Mouse (Mus musculus): Measurements from ENCODE around the gene Slc38a9. TPM values are rescaled to one million over a fixed set of nuclear protein-coding genes. Genes with fewer than 3 reads are reported as not detected.

The Slc38a9 gene
- polyA plus RNA-seq, 1 experiment = 8.2 TPM

DNA sequence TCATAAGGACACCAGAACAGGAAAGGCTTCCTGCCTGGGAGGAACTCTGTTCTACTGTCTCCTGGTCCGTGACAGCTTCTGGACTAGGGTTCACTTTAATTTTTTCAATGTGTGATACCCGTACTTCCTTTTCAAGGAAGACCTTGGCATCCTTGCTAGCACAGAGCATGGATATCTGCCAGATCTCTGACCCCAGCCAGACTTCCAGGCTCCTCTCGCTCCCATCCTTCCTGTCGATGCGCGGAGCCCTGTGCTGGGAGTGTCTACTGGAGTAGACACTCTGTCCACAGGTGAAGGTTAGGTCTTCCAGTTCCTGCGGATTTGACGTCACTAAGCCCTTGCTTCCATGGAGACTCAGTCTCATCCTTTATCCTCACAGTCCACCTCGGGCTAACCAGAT is 93.0 kb downstream of the Slc38a9 start:
- H3K4me1 ChIP-seq (ENCODE audit: control insufficient read depth, insufficient read depth, low read length) = peaks cover 3% of the 10 kb centered on the region; the same call in 1 of the 2 replicates
- peak overlapping the region; percentile 96 for H3K27ac ChIP-seq (ENCODE audit: insufficient read depth, low read depth, low read length)
- no peaks in the 10 kb centered on the region for H3K27me3 ChIP-seq (replicated peaks; ENCODE audit: control insufficient read depth, insufficient read depth, low read length)
- 68% methylated on average over 9 of the region's 9 CpGs for WGBS
- no peaks in the 10 kb centered on the region for H3K36me3 ChIP-seq (ENCODE audit: control insufficient read depth, insufficient read depth, low read length)
- no peak for TF ChIP-seq CTCF (conservative IDR thresholded peaks at IDR 0.05; ENCODE audit: insufficient read depth, insufficient read length, low read depth, low read length)
- TF ChIP-seq POLR2A (IDR thresholded peaks at IDR 0.05; ENCODE audit: low read depth, low read length) = no peak
- no peak overlapping the region for H3K4me3 ChIP-seq (ENCODE audit: insufficient read depth, low read depth, low read length)
- DNase-seq = peak; percentile 91

DNA sequence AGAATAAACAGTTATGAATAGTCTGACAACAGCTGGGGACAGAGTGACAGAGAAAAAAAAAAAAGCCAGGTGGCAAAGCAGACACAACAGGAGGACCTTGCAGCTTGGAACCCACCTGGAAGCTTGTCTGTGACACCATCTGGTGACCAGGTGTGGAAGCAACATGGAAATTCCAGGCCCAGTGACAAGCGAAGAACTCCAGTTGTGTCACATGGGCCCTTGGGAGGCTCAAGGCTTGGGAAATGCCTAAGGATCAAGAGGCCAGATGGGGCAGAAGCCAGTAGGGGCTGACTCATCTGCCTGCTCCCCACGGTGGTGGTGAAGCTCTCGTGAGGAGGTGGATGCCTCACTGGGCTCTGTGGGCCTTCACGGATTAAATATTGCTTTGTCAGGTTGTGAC is 94.3 kb downstream of the Slc38a9 start:
- no peak for TF ChIP-seq POLR2A (IDR thresholded peaks at IDR 0.05; ENCODE audit: low read depth, low read length)
- TF ChIP-seq CTCF (conservative IDR thresholded peaks at IDR 0.05; ENCODE audit: insufficient read depth, insufficient read length, low read depth, low read length) = no peak
- Histone ChIP-seq H3K27ac (ENCODE audit: insufficient read depth, low read depth, low read length) (peak overlapping the region; percentile 41), H3K4me3 (ENCODE audit: insufficient read depth, low read depth, low read length) (no peak overlapping the region), H3K36me3 (ENCODE audit: control insufficient read depth, insufficient read depth, low read length) (no peaks in the 10 kb centered on the region), H3K4me1 (ENCODE audit: control insufficient read depth, insufficient read depth, low read length) (peaks cover 3% of the 10 kb centered on the region; the same call in 1 of the 2 replicates), H3K27me3 (replicated peaks; ENCODE audit: control insufficient read depth, insufficient read depth, low read length) (no peaks in the 10 kb centered on the region)
- WGBS = 62% methylated on average over 4 of the region's 4 CpGs
- peak; percentile 18 for DNase-seq

DNA sequence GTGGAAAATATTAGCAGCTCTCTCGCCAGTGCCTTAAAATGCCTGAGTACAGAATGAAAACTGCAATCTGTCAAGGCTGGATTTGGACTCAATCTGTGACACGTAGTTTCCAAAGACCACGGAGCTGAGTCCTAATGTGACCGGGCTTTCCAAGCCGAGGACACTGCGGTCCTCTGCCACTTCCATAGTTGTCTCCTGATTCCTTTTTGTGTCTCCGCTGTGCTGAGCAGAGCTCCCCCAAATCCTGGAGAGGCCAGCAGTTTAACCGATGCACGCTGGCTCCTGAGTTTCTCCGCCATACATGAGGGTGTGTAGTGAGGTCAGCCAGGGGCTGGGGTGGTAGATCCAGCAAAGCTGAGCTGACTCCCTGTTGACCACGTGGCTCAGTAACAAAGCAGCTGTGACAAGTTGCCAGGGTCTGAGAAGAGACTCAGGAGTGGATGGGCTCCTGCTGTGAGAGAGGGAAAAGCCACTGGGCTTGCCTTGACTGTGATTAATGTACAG is 95.0 kb downstream of the Slc38a9 start:
- Histone ChIP-seq H3K4me1 (ENCODE audit: control insufficient read depth, insufficient read depth, low read length) (peaks cover 3% of the 10 kb centered on the region; the same call in 1 of the 2 replicates), H3K36me3 (ENCODE audit: control insufficient read depth, insufficient read depth, low read length) (no peaks in the 10 kb centered on the region), H3K4me3 (ENCODE audit: insufficient read depth, low read depth, low read length) (no peak overlapping the region), H3K27me3 (replicated peaks; ENCODE audit: control insufficient read depth, insufficient read depth, low read length) (no peaks in the 10 kb centered on the region), H3K27ac (ENCODE audit: insufficient read depth, low read depth, low read length) (peak overlapping the region; percentile 41)
- 65% methylated on average over 11 of the region's 11 CpGs for WGBS
- TF ChIP-seq CTCF (conservative IDR thresholded peaks at IDR 0.05; ENCODE audit: insufficient read depth, insufficient read length, low read depth, low read length) (no peak), POLR2A (IDR thresholded peaks at IDR 0.05; ENCODE audit: low read depth, low read length) (no peak)
- peak; percentile 25 for DNase-seq

DNA sequence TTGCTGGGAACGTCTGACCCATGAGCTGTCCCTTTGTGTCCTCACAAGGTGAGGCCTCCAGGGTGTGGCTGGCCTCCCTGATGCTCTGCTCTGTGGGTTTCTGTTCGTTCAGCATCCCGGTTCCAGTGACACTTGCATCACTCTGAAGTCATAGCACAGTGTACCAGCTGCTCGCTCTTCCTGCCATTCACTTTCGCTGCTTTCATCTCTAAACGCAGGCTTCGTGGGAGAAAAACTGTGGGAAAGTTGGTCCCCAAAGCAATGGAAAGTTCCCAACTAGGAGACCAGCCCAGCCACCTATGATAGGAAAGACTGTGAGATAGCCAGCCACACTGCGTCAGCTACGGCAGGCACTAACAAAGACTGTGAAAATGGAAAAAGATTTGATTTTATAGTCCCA is 96.8 kb downstream of the Slc38a9 start:
- Histone ChIP-seq H3K27ac (ENCODE audit: insufficient read depth, low read depth, low read length) (no peak overlapping the region; the same call in 1 of the 2 replicates), H3K4me1 (ENCODE audit: control insufficient read depth, insufficient read depth, low read length) (peaks cover 3% of the 10 kb centered on the region; the same call in 1 of the 2 replicates), H3K4me3 (ENCODE audit: insufficient read depth, low read depth, low read length) (no peak overlapping the region), H3K27me3 (replicated peaks; ENCODE audit: control insufficient read depth, insufficient read depth, low read length) (no peaks in the 10 kb centered on the region), H3K36me3 (ENCODE audit: control insufficient read depth, insufficient read depth, low read length) (no peaks in the 10 kb centered on the region)
- peak; percentile 25 for DNase-seq
- WGBS = 84% methylated on average over 9 of the region's 9 CpGs
- no peak for TF ChIP-seq CTCF (conservative IDR thresholded peaks at IDR 0.05; ENCODE audit: insufficient read depth, insufficient read length, low read depth, low read length)
- TF ChIP-seq POLR2A (IDR thresholded peaks at IDR 0.05; ENCODE audit: low read depth, low read length) = no peak

DNA sequence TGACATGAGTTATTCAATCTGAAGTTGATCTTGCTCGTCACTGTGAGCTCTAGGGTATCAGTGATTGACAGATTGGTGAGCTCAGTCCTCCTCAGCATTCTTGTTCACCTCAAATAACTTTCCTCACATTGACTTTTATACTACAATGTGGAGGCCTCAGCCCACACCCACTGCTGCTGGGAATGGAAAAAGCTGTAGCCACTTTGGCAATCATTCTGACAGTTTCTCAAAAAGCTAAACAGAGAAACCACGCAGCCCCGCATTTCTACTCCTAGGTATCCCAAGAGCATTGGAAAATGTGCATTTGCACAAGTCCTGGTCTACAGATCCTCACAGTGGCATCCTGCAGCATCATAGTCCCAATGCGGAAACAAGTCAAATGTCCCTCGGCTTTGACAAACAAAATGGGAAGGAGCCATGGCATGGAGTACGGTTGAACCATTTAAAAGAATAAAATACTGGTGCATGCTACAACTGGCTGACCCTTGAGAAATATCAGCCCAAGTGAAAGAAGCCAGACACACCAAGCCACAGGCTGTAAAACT is 98.1 kb downstream of the Slc38a9 start:
- WGBS = 89% methylated on average over 6 of the region's 6 CpGs
- H3K27me3 ChIP-seq (replicated peaks; ENCODE audit: control insufficient read depth, insufficient read depth, low read length) = no peaks in the 10 kb centered on the region
- H3K4me1 ChIP-seq (ENCODE audit: control insufficient read depth, insufficient read depth, low read length) = peaks cover 6% of the 10 kb centered on the region; the same call in 1 of the 2 replicates
- DNase-seq = no peak
- no peaks in the 10 kb centered on the region for H3K36me3 ChIP-seq (ENCODE audit: control insufficient read depth, insufficient read depth, low read length)
- TF ChIP-seq CTCF (conservative IDR thresholded peaks at IDR 0.05; ENCODE audit: insufficient read depth, insufficient read length, low read depth, low read length) (no peak), POLR2A (IDR thresholded peaks at IDR 0.05; ENCODE audit: low read depth, low read length) (no peak)
- no peak overlapping the region for H3K27ac ChIP-seq (ENCODE audit: insufficient read depth, low read depth, low read length)
- H3K4me3 ChIP-seq (ENCODE audit: insufficient read depth, low read depth, low read length) = no peak overlapping the region

DNA sequence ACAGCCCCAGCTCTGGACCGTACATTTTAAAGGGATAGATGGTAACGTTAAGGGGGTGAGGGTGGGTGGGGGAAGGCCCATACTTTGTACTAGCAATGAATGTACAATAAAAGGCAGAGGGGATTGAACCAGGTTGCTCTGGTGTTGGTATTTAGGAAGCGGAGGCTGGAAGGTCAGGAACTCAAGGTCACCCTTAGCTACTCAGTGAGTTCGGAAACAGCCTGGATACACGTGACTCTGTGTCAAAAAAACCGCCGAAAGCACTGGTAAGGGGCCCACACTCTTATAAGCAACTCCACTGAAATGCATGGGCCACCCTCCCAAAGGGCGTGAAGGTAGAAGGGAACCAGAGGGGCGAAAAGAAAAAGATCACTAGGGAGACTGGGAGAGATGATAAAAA is 98.8 kb downstream of the Slc38a9 start:
- Histone ChIP-seq H3K27me3 (replicated peaks; ENCODE audit: control insufficient read depth, insufficient read depth, low read length) (no peaks in the 10 kb centered on the region), H3K36me3 (ENCODE audit: control insufficient read depth, insufficient read depth, low read length) (no peaks in the 10 kb centered on the region), H3K27ac (ENCODE audit: insufficient read depth, low read depth, low read length) (peak overlapping the region; percentile 64), H3K4me3 (ENCODE audit: insufficient read depth, low read depth, low read length) (no peak overlapping the region), H3K4me1 (ENCODE audit: control insufficient read depth, insufficient read depth, low read length) (peaks cover 6% of the 10 kb centered on the region; the same call in 1 of the 2 replicates)
- DNase-seq = no peak
- no peak for TF ChIP-seq POLR2A (IDR thresholded peaks at IDR 0.05; ENCODE audit: low read depth, low read length)
- no peak for TF ChIP-seq CTCF (conservative IDR thresholded peaks at IDR 0.05; ENCODE audit: insufficient read depth, insufficient read length, low read depth, low read length)
- 83% methylated on average over 9 of the region's 9 CpGs for WGBS

DNA sequence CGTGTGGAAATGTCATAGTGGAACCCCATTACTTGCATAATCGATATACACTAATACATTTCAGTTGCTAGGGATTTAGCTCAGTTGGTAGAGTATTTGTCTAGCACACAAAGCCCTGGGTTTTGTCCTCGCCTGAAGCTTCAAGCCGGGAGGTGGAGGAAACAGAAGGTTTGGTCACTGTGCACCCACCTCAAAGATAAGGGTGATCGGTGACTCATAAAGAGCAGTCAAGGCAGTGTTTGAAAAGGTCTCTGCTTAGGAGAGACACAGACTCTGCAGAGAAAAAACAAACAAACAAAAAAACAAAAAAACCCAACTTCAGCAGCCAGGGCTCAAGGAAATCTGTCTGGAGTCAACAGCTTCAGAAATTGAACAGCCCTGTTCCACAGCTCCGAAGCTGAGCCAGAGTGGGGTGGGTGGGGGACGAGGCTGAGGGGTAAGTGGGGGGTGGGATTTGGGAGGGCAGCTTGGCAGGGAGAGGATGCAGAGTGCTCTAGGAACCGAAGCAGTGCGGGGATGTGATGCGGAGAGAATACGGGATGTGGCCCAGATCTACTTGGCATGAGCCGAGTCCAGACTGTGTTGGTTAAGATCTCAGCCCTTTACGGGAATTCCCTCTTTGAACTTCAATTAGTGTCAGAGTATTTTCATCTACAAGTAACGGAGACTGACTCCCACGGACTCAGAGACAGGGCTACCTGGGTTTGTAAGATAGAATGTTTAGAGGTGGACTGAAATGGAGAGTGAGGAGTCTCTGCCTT is 99.4 kb downstream of the Slc38a9 start:
- Histone ChIP-seq H3K36me3 (ENCODE audit: control insufficient read depth, insufficient read depth, low read length) (no peaks in the 10 kb centered on the region), H3K27me3 (replicated peaks; ENCODE audit: control insufficient read depth, insufficient read depth, low read length) (no peaks in the 10 kb centered on the region), H3K4me1 (ENCODE audit: control insufficient read depth, insufficient read depth, low read length) (peaks cover 4% of the 10 kb centered on the region; the same call in 1 of the 2 replicates), H3K27ac (ENCODE audit: insufficient read depth, low read depth, low read length) (peak overlapping the region; percentile 78), H3K4me3 (ENCODE audit: insufficient read depth, low read depth, low read length) (no peak overlapping the region)
- DNase-seq = peak; percentile 43
- TF ChIP-seq CTCF (conservative IDR thresholded peaks at IDR 0.05; ENCODE audit: insufficient read depth, insufficient read length, low read depth, low read length) = no peak
- TF ChIP-seq POLR2A (IDR thresholded peaks at IDR 0.05; ENCODE audit: low read depth, low read length) = no peak
- WGBS = 56% methylated on average over 15 of the region's 15 CpGs

All from kidney, adult 2 months (tissue).